Mouse (Mus musculus): ENCODE measurements at regions not wholly inside any gene's neighbourhood (a gene's known extent, or its start where the extent isn't known, plus 50 kb on each side); places are given as distances from the start of the nearest gene placed in this dataset.

DNA sequence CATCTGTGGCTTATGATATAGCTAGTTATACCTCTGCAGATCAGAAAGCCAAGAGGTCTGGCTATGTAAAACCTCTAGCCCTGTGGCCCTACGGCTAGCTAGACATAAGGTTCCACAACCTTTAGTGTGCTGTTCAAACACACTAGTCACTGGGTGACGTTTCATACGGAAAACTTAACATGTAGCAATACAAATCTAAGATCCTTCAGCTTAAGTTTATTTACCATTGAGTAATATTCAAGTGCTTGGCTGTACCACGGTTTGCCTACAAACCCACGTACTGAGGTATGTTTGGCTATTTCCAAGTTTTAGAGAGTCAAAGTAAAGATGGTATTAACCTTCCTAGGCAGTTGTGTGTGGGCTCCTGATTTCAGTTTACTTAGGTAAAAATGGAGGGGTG, 56.5 kb upstream of the Tarsl2 start:
- Histone ChIP-seq H3K4me2 (ENCODE audit: low read depth, low read length) (no peak overlapping the region), H3K4me3 (ENCODE audit: low read depth, low read length) (no peak overlapping the region), H3K9me3 (replicated peaks; ENCODE audit: control insufficient read depth, low read length) (no peaks in the 10 kb centered on the region), H3K4me1 (ENCODE audit: control insufficient read depth, insufficient read depth, low read length) (no peaks in the 10 kb centered on the region), H3K36me3 (replicated peaks; ENCODE audit: control insufficient read depth, insufficient read depth, low read depth, low read length) (no peaks in the 10 kb centered on the region), H3K27ac (replicated peaks; ENCODE audit: low read depth, low read length) (no peak overlapping the region), H3K9ac (replicated peaks; ENCODE audit: low read length) (no peak overlapping the region), H3K27me3 (ENCODE audit: control insufficient read depth, insufficient read depth, low read length) (no peaks in the 10 kb centered on the region)
- DNase-seq (ENCODE audit: low spot score): no peak
- WGBS: 95% methylated on average over 5 of the region's 5 CpGs
- no peak for ATAC-seq (replicated peaks; ENCODE audit: insufficient number of reproducible peaks, low FRiP score, low TSS enrichment, low read depth)

- no peak overlapping the region for H3K9ac ChIP-seq (replicated peaks; ENCODE audit: low read length)
- no peak overlapping the region for H3K4me3 ChIP-seq (ENCODE audit: low read depth, low read length)
- ATAC-seq (replicated peaks; ENCODE audit: insufficient number of reproducible peaks, low FRiP score, low TSS enrichment, low read depth): no peak
- no peaks in the 10 kb centered on the region for H3K4me1 ChIP-seq (ENCODE audit: control insufficient read depth, insufficient read depth, low read length)
- no peak overlapping the region for H3K27ac ChIP-seq (replicated peaks; ENCODE audit: low read depth, low read length)
- H3K36me3 ChIP-seq (replicated peaks; ENCODE audit: control insufficient read depth, insufficient read depth, low read depth, low read length): no peaks in the 10 kb centered on the region
- DNase-seq (ENCODE audit: low spot score): peak; percentile 10
- no peak overlapping the region for H3K4me2 ChIP-seq (ENCODE audit: low read depth, low read length)
- H3K9me3 ChIP-seq (replicated peaks; ENCODE audit: control insufficient read depth, low read length): no peaks in the 10 kb centered on the region
- no peaks in the 10 kb centered on the region for H3K27me3 ChIP-seq (ENCODE audit: control insufficient read depth, insufficient read depth, low read length)
- 82% methylated on average over 12 of the region's 12 CpGs for WGBS
Measured at GRCm38 (mm10) chr7:65586429-65586828, 58.3 kb upstream of the Tarsl2 start.

DNA sequence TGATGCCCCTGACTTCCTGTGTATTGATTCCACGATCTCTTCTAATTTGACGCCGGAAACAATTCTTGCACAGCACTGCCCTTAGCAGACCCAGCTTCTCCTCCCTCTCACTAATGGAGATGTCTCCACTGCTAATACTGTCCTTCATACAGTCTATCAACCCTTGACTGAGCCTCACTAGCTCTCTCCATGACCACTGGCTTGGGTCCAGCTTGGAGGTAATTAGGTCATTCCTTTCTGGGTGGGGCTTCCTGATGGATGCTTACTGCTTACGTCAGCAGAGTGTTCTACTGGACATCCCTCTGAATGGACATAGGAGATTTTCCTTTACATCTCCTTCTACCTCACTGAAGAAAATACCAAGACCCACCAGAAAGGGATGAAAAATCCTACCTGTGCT, 57.7 kb upstream of the Tjp1 start:
- 89% methylated on average over 4 of the region's 4 CpGs for WGBS
- no peak for ATAC-seq (replicated peaks; ENCODE audit: insufficient number of reproducible peaks, low FRiP score, low TSS enrichment, low read depth)
- no peak for DNase-seq (ENCODE audit: low spot score)
- no peak overlapping the region for H3K9ac ChIP-seq (replicated peaks; ENCODE audit: low read length)
- no peak overlapping the region for H3K27ac ChIP-seq (replicated peaks; ENCODE audit: low read depth, low read length)
- no peaks in the 10 kb centered on the region for H3K4me1 ChIP-seq (ENCODE audit: control insufficient read depth, insufficient read depth, low read length)
- no peaks in the 10 kb centered on the region for H3K36me3 ChIP-seq (replicated peaks; ENCODE audit: control insufficient read depth, insufficient read depth, low read depth, low read length)
- H3K27me3 ChIP-seq (ENCODE audit: control insufficient read depth, insufficient read depth, low read length): no peaks in the 10 kb centered on the region
- H3K4me2 ChIP-seq (ENCODE audit: low read depth, low read length): no peak overlapping the region
- no peak overlapping the region for H3K4me3 ChIP-seq (ENCODE audit: low read depth, low read length)
- H3K9me3 ChIP-seq (replicated peaks; ENCODE audit: control insufficient read depth, low read length): no peaks in the 10 kb centered on the region

DNA sequence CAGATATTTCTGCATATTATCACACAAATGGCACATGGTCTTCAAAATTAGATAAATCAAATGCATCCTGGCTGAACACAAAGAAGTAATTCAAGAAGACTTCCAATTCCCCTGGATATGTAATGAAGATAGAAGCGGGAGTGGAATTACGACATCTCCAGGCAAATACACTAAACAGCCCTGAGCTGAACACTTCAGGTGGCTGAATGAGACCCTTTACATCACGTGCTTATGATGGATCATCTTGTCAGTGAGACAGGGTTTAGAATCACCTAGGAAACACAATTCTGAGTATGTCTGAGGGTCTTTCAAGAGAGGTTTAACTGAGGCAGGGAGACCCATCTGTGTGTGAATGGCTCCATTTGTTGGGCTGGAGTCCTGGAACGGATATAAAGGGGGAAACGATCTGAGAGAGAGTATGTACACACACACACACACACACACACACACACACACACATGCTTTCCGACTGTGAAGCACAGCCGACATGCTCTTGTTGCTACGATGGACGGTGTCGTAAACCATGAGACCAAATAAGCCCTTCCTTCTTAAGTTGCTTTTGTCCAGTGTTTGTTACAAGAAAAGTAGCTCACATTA, 53.5 kb upstream of the Tjp1 start:
- H3K9ac ChIP-seq (replicated peaks; ENCODE audit: low read length): no peak overlapping the region
- no peaks in the 10 kb centered on the region for H3K4me1 ChIP-seq (ENCODE audit: control insufficient read depth, insufficient read depth, low read length)
- DNase-seq (ENCODE audit: low spot score): no peak
- no peak overlapping the region for H3K27ac ChIP-seq (replicated peaks; ENCODE audit: low read depth, low read length)
- H3K4me3 ChIP-seq (ENCODE audit: low read depth, low read length): no peak overlapping the region
- no peak for ATAC-seq (replicated peaks; ENCODE audit: insufficient number of reproducible peaks, low FRiP score, low TSS enrichment, low read depth)
- no peaks in the 10 kb centered on the region for H3K36me3 ChIP-seq (replicated peaks; ENCODE audit: control insufficient read depth, insufficient read depth, low read depth, low read length)
- H3K9me3 ChIP-seq (replicated peaks; ENCODE audit: control insufficient read depth, low read length): no peaks in the 10 kb centered on the region
- H3K4me2 ChIP-seq (ENCODE audit: low read depth, low read length): no peak overlapping the region
- WGBS: 79% methylated on average over 10 of the region's 10 CpGs
- no peaks in the 10 kb centered on the region for H3K27me3 ChIP-seq (ENCODE audit: control insufficient read depth, insufficient read depth, low read length)

Data from embryonic facial prominence, embryonic 11.5 days (tissue).